Mouse (Mus musculus): ENCODE results near the gene Eif2ak1.

DNA sequence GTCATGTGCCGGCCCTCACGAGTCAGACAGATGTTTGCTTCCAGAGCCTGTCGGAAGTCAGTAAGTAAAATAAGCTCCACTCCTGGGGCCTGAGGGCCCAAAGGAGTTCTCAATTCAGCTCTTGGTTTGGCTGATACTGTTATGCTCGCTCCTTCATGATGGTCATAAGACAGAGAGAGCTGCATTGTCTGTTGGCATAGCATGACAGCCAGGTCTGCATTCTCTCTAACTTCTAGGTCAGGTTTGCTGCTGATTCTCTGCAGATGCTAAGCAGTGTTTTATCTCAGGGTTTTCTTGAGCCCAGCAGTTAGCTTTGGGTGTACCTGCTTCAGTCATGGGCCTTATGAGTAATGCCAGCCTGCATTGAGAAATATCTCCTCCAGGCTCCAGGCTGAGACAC lies 111.7 kb downstream of the Eif2ak1 start:
- TF ChIP-seq POLR2A (IDR thresholded peaks at IDR 0.05; ENCODE audit: borderline replicate concordance, extremely low read depth, low read depth, low read length): no peak
- TF ChIP-seq CTCF (IDR thresholded peaks at IDR 0.05; ENCODE audit: insufficient read depth, low read length): no peak
